Mouse (Mus musculus): ENCODE data around the gene Zfp936. TPM values are rescaled to one million over a fixed set of nuclear protein-coding genes. Genes with fewer than 3 reads are reported as not detected.
"Not testable (repeated sequence)": the region's sequence is repeated elsewhere in the genome, so short reads cannot be mapped to it uniquely, and the experiment has no call there.

The Zfp936 gene
- total and polyA plus RNA-seq, 3 experiments, result not detected

- not testable (repeated sequence) for H3K27ac ChIP-seq (ENCODE audit: control insufficient read depth, low read depth, low read length); H3K9me3 ChIP-seq (replicated peaks; ENCODE audit: insufficient read depth, low read length); DNase-seq (ENCODE audit: low read depth, low spot score); H3K4me3 ChIP-seq (ENCODE audit: control insufficient read depth in 1 of 2, insufficient read depth in 1 of 2, low read depth in 2 of 2, low read length in 2 of 2); H3K27me3 ChIP-seq (ENCODE audit: control insufficient read depth in 1 of 2, insufficient read depth in 2 of 2, low read length in 2 of 2); H3K9ac ChIP-seq (ENCODE audit: control insufficient read depth, low read depth, low read length, poor library complexity, severe bottlenecking); H3K4me1 ChIP-seq (ENCODE audit: control insufficient read depth in 1 of 2, insufficient read depth in 2 of 2, low read length in 2 of 2); H3K79me2 ChIP-seq (ENCODE audit: control insufficient read depth, insufficient read depth, low read length, poor library complexity); H3K36me3 ChIP-seq (ENCODE audit: control insufficient read depth in 1 of 2, insufficient read depth in 2 of 2, low read length in 2 of 2)
Observed at GRCm38 (mm10) chr7:43168212-43168611, 54.2 kb downstream of the Zfp936 start.

- Histone ChIP-seq H3K9ac (ENCODE audit: control insufficient read depth, low read depth, low read length, poor library complexity, severe bottlenecking) (no peak overlapping the region), H3K4me3 (ENCODE audit: control insufficient read depth in 1 of 2, insufficient read depth in 1 of 2, low read depth in 2 of 2, low read length in 2 of 2) (no peak overlapping the region), H3K4me1 (ENCODE audit: control insufficient read depth in 1 of 2, insufficient read depth in 2 of 2, low read length in 2 of 2) (no peaks in the 10 kb centered on the region), H3K9me3 (replicated peaks; ENCODE audit: insufficient read depth, low read length) (no peaks in the 10 kb centered on the region), H3K27me3 (ENCODE audit: control insufficient read depth in 1 of 2, insufficient read depth in 2 of 2, low read length in 2 of 2) (no peaks in the 10 kb centered on the region), H3K36me3 (ENCODE audit: control insufficient read depth in 1 of 2, insufficient read depth in 2 of 2, low read length in 2 of 2) (no peaks in the 10 kb centered on the region), H3K27ac (ENCODE audit: control insufficient read depth, low read depth, low read length) (no peak overlapping the region), H3K79me2 (ENCODE audit: control insufficient read depth, insufficient read depth, low read length, poor library complexity) (no peaks in the 10 kb centered on the region)
- DNase-seq (ENCODE audit: low read depth, low spot score), result no peak
- TF ChIP-seq POLR2AphosphoS5 (IDR thresholded peaks at IDR 0.05; ENCODE audit: borderline replicate concordance, low read depth, low read length), result no peak
- TF ChIP-seq NRF1 (IDR thresholded peaks at IDR 0.05; ENCODE audit: insufficient read depth, low read depth, low read length, poor library complexity, severe bottlenecking), result no peak
- no peak for TF ChIP-seq E2F4 (IDR thresholded peaks at IDR 0.05; ENCODE audit: borderline replicate concordance, low read depth, low read length)
- no peak for TF ChIP-seq MAFK (IDR thresholded peaks at IDR 0.05; ENCODE audit: borderline replicate concordance, low read depth, low read length)
- TF ChIP-seq RAD21 (IDR thresholded peaks at IDR 0.05; ENCODE audit: low read depth, low read length), result no peak
- no peak for TF ChIP-seq CTCF (IDR thresholded peaks at IDR 0.05 in 2 of 3, conservative IDR thresholded peaks at IDR 0.05 in 1 of 3; ENCODE audit: control insufficient read depth in 1 of 3, insufficient read depth in 1 of 3, low read depth in 2 of 3, low read length in 3 of 3, poor library complexity in 1 of 3, severe bottlenecking in 1 of 3)
- TF ChIP-seq JUND (IDR thresholded peaks at IDR 0.05; ENCODE audit: low read depth, low read length), result no peak
- no peak for TF ChIP-seq ELF1 (IDR thresholded peaks at IDR 0.05; ENCODE audit: low read depth, low read length)
Observed at GRCm38 (mm10) chr7:43177003-43177702, 63.1 kb downstream of the Zfp936 start.

- not testable (repeated sequence) for H3K9ac ChIP-seq (ENCODE audit: control insufficient read depth, low read depth, low read length, poor library complexity, severe bottlenecking); H3K4me1 ChIP-seq (ENCODE audit: control insufficient read depth in 1 of 2, insufficient read depth in 2 of 2, low read length in 2 of 2); H3K27me3 ChIP-seq (ENCODE audit: control insufficient read depth in 1 of 2, insufficient read depth in 2 of 2, low read length in 2 of 2); DNase-seq (ENCODE audit: low read depth, low spot score); H3K36me3 ChIP-seq (ENCODE audit: control insufficient read depth in 1 of 2, insufficient read depth in 2 of 2, low read length in 2 of 2); H3K27ac ChIP-seq (ENCODE audit: control insufficient read depth, low read depth, low read length); H3K79me2 ChIP-seq (ENCODE audit: control insufficient read depth, insufficient read depth, low read length, poor library complexity); H3K4me3 ChIP-seq (ENCODE audit: control insufficient read depth in 1 of 2, insufficient read depth in 1 of 2, low read depth in 2 of 2, low read length in 2 of 2); H3K9me3 ChIP-seq (replicated peaks; ENCODE audit: insufficient read depth, low read length)
Observed at GRCm38 (mm10) chr7:43213781-43214180, 99.8 kb downstream of the Zfp936 start.

Other genes starting within 250 kb of the Zfp936 start
- not detected in 2 replicates for gene Gm2381, start 247.0 kb upstream of the Zfp936 start, total RNA-seq (2012; rRNA removed)
- not detected for gene Gm2381, start 247.0 kb upstream of the Zfp936 start, polyA plus RNA-seq (2012; ENCODE audit: insufficient read depth in 1 of 2, insufficient read length in 2 of 2, low read depth in 1 of 2, low replicate concordance in 2 of 2, missing spikeins in 1 of 2)
- gene Vmn2r63, start 180.4 kb upstream of the Zfp936 start, total RNA-seq (2012; rRNA removed), result not detected in 2 replicates
- under 1 TPM in 1 of 2 experiments, not detected in 1; 0.08 TPM for gene Vmn2r63, start 180.4 kb upstream of the Zfp936 start, polyA plus RNA-seq (2012; ENCODE audit: insufficient read depth in 1 of 2, insufficient read length in 2 of 2, low read depth in 1 of 2, low replicate concordance in 2 of 2, missing spikeins in 1 of 2)
- not detected in 2 replicates for gene Gm9268, start 95.5 kb upstream of the Zfp936 start, total RNA-seq (2012; rRNA removed)
- not detected for gene Gm9268, start 95.5 kb upstream of the Zfp936 start, polyA plus RNA-seq (2012; ENCODE audit: insufficient read depth in 1 of 2, insufficient read length in 2 of 2, low read depth in 1 of 2, low replicate concordance in 2 of 2, missing spikeins in 1 of 2)
- gene Zfp715, start 199.1 kb downstream of the Zfp936 start, total RNA-seq (2012; rRNA removed), result 10.5 and 11.7 TPM in 2 replicates
- gene Zfp715, start 199.1 kb downstream of the Zfp936 start, polyA plus RNA-seq (2012; ENCODE audit: insufficient read depth in 1 of 2, insufficient read length in 2 of 2, low read depth in 1 of 2, low replicate concordance in 2 of 2, missing spikeins in 1 of 2), result 1 to 10 TPM in 1 of 2 experiments, not detected in 1; 8.3 TPM
- gene Siglecf, start 237.1 kb downstream of the Zfp936 start, total RNA-seq (2012; rRNA removed), result 22.6 and 22.7 TPM in 2 replicates
- gene Siglecf, start 237.1 kb downstream of the Zfp936 start, polyA plus RNA-seq (2012; ENCODE audit: insufficient read depth in 1 of 2, insufficient read length in 2 of 2, low read depth in 1 of 2, low replicate concordance in 2 of 2, missing spikeins in 1 of 2), result 10 to 100 TPM in 1 of 2 experiments, not detected in 1; 26.7 TPM

All from MEL (cell line).